Mouse (Mus musculus): ENCODE measurements around the gene Spint5.

Spint5 gene

DNA sequence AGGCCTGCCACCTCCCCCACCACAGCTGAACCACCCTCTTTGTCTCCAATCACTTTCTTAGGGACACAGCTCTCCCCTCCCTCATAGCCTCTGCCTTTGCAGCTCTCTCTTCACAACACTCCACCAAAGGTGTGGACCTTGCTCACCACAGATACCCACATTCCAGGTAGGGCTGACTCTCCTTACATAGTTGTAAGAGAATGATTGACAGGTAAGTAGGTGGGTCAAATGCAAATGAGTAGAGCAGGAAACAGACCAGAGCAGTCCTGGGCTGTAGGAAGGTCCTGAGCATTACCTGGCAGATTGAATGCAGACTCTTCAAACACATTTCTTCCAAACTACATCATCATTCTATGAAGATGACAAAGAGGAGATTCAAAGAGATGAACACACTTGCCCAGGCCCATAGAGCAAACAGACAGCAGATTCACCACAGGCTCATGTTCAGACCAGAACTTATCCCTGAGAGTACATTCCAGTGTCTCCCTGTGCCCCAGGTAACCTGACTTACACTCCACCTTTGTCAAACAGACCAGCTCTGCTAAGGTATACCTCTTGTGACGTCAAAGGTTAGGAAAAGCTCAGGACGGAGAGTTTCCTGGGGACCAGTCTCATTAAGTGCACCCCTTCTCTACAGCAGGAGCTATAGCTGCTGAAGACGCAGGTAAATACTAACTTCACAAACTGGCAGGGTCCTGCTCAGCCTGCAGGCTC, 22.4 kb downstream of the Spint5 start:
- no peak for DNase-seq (ENCODE audit: low spot score in 2 of 2)

- DNase-seq (ENCODE audit: low spot score in 2 of 2), result no peak
Measured at GRCm38 (mm10) chr2:164739876-164740275, 24.8 kb downstream of the Spint5 start.

DNA sequence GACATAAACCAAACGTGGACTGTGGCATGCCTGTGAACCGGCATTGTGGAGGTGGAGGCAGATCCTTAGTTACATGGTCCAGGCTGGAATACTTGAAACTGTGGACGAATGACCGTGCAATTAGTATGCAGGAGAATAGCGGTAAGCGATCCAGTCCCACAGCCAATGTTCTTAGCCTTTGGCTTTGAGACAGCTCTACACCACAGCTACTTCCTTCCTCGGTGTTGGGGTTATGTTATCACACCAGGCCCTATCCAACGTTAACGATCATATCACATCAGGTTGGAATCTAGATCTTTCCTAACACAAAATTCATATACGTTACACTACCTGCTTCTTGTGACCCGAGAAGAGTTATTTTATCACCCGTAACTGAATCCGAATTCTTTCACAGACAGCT, 29.9 kb downstream of the Spint5 start:
- no peak for DNase-seq (ENCODE audit: low spot score in 2 of 2)

GRCm38 (mm10) chr2:164745843-164746479, 30.9 kb downstream of the Spint5 start, which contains the start of the genes Wfdc3 and Dnttip1:
Gene Wfdc3 (minus strand): TSS chr2:164745931.
Gene Dnttip1 (plus strand): TSS chr2:164745983.
- peak; percentile 89 to 94 for DNase-seq (ENCODE audit: low spot score in 2 of 2)

GRCm38 (mm10) chr2:164746693-164747092, 31.6 kb downstream of the Spint5 start:
- no peak for DNase-seq (ENCODE audit: low spot score in 2 of 2)

DNA sequence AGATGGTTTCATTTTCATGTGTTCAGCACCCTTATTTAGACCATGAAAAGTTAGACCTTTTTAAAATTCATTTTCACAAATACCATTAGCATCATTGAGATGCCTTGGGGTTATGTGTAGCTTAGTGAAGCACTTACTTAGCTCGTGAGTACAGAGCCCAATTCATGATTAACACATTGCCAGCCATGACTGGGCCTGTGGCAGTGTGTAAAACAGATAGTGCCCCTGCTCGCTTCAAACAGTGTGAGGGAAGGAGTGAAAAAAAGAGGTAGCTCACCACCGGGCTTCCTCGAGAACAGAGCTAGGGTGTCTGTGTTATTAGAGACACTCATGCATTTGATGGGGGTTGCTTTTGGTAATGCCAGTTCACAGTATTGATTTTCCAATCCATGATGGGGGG, 33.1 kb downstream of the Spint5 start:
- DNase-seq (ENCODE audit: low spot score in 2 of 2), result no peak

DNA sequence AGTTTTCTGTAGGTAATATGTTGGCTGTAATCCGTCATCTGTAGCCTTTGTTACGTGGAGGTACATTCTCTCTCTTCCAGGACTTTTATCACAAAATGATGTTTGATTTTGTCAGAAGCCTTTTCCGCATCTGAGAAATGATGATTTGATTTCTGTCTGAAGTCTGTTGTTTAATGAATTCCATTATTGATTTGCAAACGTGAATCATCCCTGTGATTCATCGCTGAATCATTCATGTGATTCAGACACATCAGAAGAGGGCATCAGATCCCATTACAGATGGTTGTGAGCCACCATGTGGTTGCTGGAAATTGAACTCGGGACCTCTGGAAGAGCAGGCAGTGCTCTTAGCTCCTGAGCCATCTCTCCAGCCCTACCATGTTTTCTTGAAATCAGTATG, 33.9 kb downstream of the Spint5 start:
- no peak for DNase-seq (ENCODE audit: low spot score in 2 of 2)

- DNase-seq (ENCODE audit: low spot score in 2 of 2), result no peak
Measured at GRCm38 (mm10) chr2:164752454-164752853, 37.3 kb downstream of the Spint5 start.

GRCm38 (mm10) chr2:164754105-164754504, 39.0 kb downstream of the Spint5 start:
- DNase-seq (ENCODE audit: low spot score in 2 of 2), result no peak

DNA sequence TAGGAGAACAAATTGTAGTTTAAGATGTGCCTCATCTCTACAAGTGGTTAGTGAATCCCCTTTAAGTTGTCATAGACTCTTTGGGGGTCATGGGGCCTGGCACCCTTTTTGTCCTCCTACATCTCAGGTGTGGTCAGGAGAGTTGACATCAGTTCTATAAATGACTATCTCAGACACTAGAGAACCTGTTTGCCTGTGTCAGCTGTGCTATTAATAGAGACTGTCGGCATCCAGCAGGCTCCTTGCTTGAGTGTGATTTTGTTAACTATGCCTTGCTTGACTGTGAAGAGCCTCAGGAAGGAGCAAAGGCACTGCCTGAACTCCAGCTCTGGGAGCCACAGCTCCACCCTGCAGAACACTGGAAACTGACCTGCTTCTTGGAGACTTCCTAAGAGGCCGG, 39.7 kb downstream of the Spint5 start:
- no peak for DNase-seq (ENCODE audit: low spot score in 2 of 2)

DNA sequence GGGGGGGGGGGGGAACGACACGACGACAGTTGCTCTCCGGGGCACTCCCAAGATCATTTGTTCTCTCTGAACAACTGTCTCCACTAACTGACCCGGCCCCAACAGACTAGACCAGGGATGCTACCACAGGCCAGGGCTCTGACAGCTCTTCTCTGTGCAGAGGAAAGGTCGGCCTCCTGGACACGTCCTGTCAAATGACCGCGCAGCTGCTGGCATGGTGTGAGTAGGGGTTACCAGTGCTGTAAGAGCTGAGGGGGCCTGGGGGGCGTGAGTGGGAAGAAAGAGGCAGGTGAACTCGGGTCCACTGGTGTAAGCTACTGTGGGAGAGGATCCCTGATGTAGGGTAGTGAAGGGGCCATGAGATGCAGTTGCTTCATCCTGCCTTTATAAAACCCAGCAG, 42.7 kb downstream of the Spint5 start:
- no peak for DNase-seq (ENCODE audit: low spot score in 2 of 2)

- DNase-seq (ENCODE audit: low spot score in 2 of 2), result no peak
Measured at GRCm38 (mm10) chr2:164758692-164759091, 43.6 kb downstream of the Spint5 start.

GRCm38 (mm10) chr2:164760059-164760833, 45.1 kb downstream of the Spint5 start:
- no peak for DNase-seq (ENCODE audit: low spot score in 2 of 2)

DNA sequence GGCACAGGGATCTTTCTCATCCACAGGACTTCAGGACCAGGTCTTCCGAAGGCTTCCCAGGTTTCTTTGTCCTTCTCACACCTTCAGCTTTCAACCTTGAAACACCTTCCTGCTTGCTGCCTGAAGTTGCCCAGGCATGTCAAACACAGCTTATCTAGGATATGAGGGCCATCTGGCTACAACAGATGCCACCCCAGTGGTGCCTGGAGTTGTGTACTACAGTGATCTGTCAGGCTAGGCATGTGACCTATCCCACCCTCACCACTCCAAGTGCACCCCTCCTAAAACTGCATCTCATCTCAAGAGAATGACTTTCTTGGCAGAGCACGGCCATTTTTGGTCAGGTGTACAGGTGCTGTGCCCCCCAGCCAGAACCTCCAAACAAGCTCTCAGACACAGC, 46.4 kb downstream of the Spint5 start:
- no peak for DNase-seq (ENCODE audit: low spot score in 2 of 2)

GRCm38 (mm10) chr2:164761971-164762370, 46.9 kb downstream of the Spint5 start:
- no peak for DNase-seq (ENCODE audit: low spot score in 2 of 2)

DNA sequence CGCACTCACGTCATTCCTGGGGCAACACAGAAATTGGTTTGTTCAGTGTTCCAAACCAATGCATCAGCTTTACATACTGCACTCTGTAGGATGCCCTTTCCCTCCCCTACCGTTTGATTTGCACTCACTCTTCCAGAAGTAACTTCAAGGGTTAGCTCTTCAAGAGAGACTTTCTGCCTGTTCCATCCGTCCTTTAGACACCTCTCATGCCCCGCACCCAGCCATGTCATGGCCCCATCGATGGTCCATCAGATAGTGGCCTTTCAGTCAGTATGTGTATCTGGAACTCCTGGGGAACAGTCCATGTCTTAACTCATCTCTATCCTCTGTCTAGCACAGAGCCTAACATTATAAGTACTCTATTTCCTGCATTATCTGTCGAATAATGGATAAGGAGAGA, 47.5 kb downstream of the Spint5 start:
- no peak for DNase-seq (ENCODE audit: low spot score in 2 of 2)

GRCm38 (mm10) chr2:164765841-164766240, 50.7 kb downstream of the Spint5 start:
- no peak for DNase-seq (ENCODE audit: low spot score in 2 of 2)
